Mouse (Mus musculus) midbrain, embryonic 11.5 days (tissue): ENCODE measurements around the gene Nbr1. TPM values are rescaled to one million over a fixed set of nuclear protein-coding genes. Genes with fewer than 3 reads are reported as not detected.
"Not testable (repeated sequence)": the region's sequence is repeated elsewhere in the genome, so short reads cannot be mapped to it uniquely, and the experiment has no call there.

ENCODE experiments used
- ATAC-seq: fragments of 200-750 bp; cut with Nextera tagmentation; 2 replicates; pipeline ENCODE4 v1.8.0; 2017; ENCODE audit warnings: moderate TSS enrichment, moderate library complexity; ENCODE audit not compliant: low FRiP score
- DNase-seq: peaks from one replicate; pipeline ENCODE4 v3.0.0; 2015; ENCODE audit warnings: low spot score; ENCODE audit errors: missing footprints
- H3K27ac ChIP-seq: fragments of 300-500 bp; sonication (generic); 2 replicates; pipeline ENCODE4 v1.5.1; 2014; ENCODE audit warnings: low read depth, low read length
- H3K27me3 ChIP-seq: fragments of 300-500 bp; sonication (generic); 2 replicates; pipeline ENCODE4 v1.6.1; 2014; ENCODE audit warnings: mild to moderate bottlenecking, low read length, moderate library complexity, mixed read lengths; ENCODE audit not compliant: control insufficient read depth, insufficient read depth
- H3K36me3 ChIP-seq: fragments of 300-500 bp; sonication (generic); 2 replicates; pipeline ENCODE4 v1.6.1; 2014; ENCODE audit warnings: mild to moderate bottlenecking, low read length, moderate library complexity, mixed read lengths; ENCODE audit not compliant: control insufficient read depth, insufficient read depth
- H3K4me1 ChIP-seq: fragments of 300-500 bp; sonication (generic); 2 replicates; pipeline ENCODE4 v1.6.1; 2014; ENCODE audit warnings: low read length; ENCODE audit not compliant: control insufficient read depth, insufficient read depth
- H3K4me2 ChIP-seq: fragments of 300-500 bp; sonication (generic); 2 replicates; pipeline ENCODE4 v1.6.1; 2014; ENCODE audit warnings: mild to moderate bottlenecking, moderate library complexity
- H3K4me3 ChIP-seq: fragments of 300-500 bp; sonication (generic); 2 replicates; pipeline ENCODE4 v1.5.1; 2014; ENCODE audit warnings: low read depth, low read length
- H3K9ac ChIP-seq: fragments of 300-500 bp; sonication (generic); 2 replicates; pipeline ENCODE4 v1.6.1; 2014; ENCODE audit warnings: low read length
- H3K9me3 ChIP-seq: fragments of 300-500 bp; sonication (generic); 2 replicates; pipeline ENCODE4 v1.6.1; 2016; ENCODE audit warnings: low read length; ENCODE audit not compliant: control insufficient read depth
- WGBS: fragments of 180-500 bp; shearing (Covaris S2); extraction: QIAGEN DNeasy Blood & Tissue Kit; methylation state at CpG from one replicate; pipeline ENCODE4 v1.1.7; 2014; 5-methylcytosine and 5-hydroxymethylcytosine counted together
- polyA plus RNA-seq: library from polyadenylated mRNA; unstranded; fragments of >200 nt; fragmentation: Nextera tagmentation; extraction: Ambion mirVana; gene quantifications from 2 replicates; pipeline ENCODE4 v1.2.1, GENCODE M21; 2014

Nbr1 gene
- polyA plus RNA-seq, 1 experiment from 2014 or later, result 91.0 TPM

DNA sequence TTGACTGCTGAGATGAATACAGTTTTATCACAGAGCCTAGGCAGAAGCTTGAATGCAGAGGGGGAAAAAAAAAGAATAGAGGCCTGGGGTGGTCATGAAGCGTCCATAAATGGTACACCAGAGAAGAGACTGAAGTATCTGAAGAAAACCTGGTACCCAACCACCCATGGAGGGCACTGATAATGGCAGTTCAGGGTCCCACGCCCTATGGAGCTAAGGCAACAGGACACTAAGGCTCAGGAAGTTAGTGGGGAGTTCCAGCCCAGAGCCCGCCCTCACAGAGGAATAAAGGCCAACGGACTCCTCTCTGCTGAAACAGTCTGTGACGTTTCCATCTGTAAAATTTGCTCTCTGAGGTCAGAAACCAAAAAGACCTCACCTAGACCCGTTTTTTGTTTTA lies 63.4 kb downstream of the Nbr1 start:
- H3K27ac ChIP-seq, result no peak overlapping the region
- no peak overlapping the region for H3K4me2 ChIP-seq
- no peak for ATAC-seq
- no peaks in the 10 kb centered on the region for H3K27me3 ChIP-seq
- no peak overlapping the region for H3K9ac ChIP-seq
- H3K4me1 ChIP-seq, result peaks cover 24% of the 10 kb centered on the region
- H3K9me3 ChIP-seq, result no peaks in the 10 kb centered on the region
- DNase-seq, result peak; percentile 70
- no peak overlapping the region for H3K4me3 ChIP-seq
- no peaks in the 10 kb centered on the region for H3K36me3 ChIP-seq
- WGBS, result 87% methylated on average over 6 of the region's 6 CpGs

DNA sequence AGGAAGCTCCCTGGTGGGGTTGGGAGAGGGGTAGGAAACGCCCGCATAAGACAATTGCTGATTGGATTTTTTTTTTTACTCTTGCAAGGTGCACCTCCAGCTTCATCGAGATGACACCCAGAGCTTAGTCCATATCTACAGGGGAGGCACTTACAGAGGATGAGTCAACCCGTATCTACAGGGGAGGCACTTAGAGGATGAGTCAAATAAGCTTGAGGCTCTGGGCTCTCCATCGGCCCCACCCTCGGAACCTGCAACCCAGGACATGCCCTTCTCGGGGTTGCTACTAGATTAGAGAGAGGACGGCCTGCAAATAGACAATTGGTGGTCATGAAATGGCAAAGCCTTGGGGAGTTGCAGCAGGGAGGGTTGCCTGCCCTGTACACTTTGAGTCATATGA lies 64.2 kb downstream of the Nbr1 start:
- Histone ChIP-seq H3K9me3 (no peaks in the 10 kb centered on the region), H3K4me3 (no peak overlapping the region), H3K9ac (no peak overlapping the region), H3K4me2 (no peak overlapping the region), H3K4me1 (peaks cover 24% of the 10 kb centered on the region), H3K27me3 (no peaks in the 10 kb centered on the region), H3K27ac (no peak overlapping the region), H3K36me3 (no peaks in the 10 kb centered on the region)
- ATAC-seq (no peak), DNase-seq (no peak)
- WGBS, result 92% methylated on average over 8 of the region's 8 CpGs

- ATAC-seq, result no peak
- no peaks in the 10 kb centered on the region for H3K27me3 ChIP-seq
- WGBS, result 17% methylated on average over 18 of the region's 18 CpGs
- peak; percentile 84 for DNase-seq
- H3K9ac ChIP-seq, result peak overlapping the region; percentile 48; the same call in 1 of the 2 replicates
- H3K36me3 ChIP-seq, result no peaks in the 10 kb centered on the region
- H3K4me3 ChIP-seq, result no peak overlapping the region
- H3K9me3 ChIP-seq, result no peaks in the 10 kb centered on the region
- H3K4me1 ChIP-seq, result peaks cover 24% of the 10 kb centered on the region
- H3K27ac ChIP-seq, result no peak overlapping the region; the same call in 1 of the 2 replicates
- peak overlapping the region; percentile 45 for H3K4me2 ChIP-seq
Observed at GRCm38 (mm10) chr11:101616948-101617767, 65.2 kb downstream of the Nbr1 start.

DNA sequence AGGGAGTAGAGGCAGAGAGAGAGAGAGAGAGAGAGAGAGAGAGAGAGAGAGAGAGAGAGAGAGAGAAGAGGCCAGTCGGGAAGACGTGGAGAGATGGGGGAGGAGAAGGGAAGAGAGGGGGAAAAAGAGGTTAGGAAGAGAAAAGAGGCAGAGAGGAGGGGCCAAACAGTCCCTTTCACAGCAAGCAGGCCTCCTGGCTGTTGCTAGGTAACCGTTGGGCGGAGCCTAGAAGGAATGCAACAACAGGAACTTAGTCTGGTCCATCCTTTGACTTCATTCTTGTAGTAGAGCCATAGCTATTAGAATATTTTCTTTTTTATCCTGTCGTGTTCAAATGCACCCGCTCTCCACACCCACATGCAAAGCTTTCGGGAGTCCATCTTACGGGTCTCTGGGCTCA lies 65.9 kb downstream of the Nbr1 start:
- no peak overlapping the region; the same call in 1 of the 2 replicates for H3K27ac ChIP-seq
- no peaks in the 10 kb centered on the region for H3K27me3 ChIP-seq
- H3K4me3 ChIP-seq, result no peak overlapping the region
- H3K36me3 ChIP-seq, result no peaks in the 10 kb centered on the region
- 5% methylated on average over 8 of the region's 8 CpGs for WGBS
- ATAC-seq (peak; percentile 84), DNase-seq (peak; percentile 95)
- H3K4me1 ChIP-seq, result peaks cover 24% of the 10 kb centered on the region
- H3K9me3 ChIP-seq, result no peaks in the 10 kb centered on the region
- peak overlapping the region; percentile 45 for H3K4me2 ChIP-seq
- peak overlapping the region; percentile 48 for H3K9ac ChIP-seq

- no peak for ATAC-seq
- no peak overlapping the region for H3K4me3 ChIP-seq
Observed at GRCm38 (mm10) chr11:101618596-101618995, 66.6 kb downstream of the Nbr1 start.

DNA sequence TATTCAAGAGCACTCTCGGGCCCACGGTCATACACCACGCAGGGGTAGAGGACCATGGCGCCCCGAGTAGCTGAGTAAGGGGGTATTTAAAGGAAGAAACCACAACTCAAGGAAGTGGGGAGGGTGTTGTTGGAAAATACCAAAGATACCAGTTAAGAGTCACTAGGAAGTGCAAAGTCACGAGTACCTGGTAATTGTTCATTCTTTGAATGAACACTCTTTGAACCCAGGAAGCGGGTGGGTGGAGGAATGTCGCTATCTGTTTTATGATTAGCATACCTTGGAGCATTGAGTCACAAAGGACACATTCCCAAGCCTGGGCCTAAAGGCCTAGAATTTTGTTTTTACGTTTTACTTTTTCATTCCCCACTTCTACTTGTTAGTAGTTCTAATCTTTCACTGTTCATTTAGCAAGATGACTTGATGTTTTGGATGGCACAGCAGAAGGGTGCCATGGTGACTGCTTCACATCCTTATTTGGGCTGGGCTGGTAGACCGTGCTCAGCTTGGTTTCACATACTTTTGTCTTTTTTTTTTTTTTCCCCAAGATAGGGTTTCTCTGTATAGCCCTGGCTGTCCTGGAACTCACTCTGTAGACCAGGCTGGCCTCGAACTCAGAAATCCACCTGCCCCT lies 68.2 kb downstream of the Nbr1 start:
- WGBS, result 92% methylated on average over 11 of the region's 11 CpGs
- DNase-seq, result not testable (repeated sequence)

More at GRCm38 (mm10) chr11:101618596-101618995, 66.6 kb downstream of the Nbr1 start:
- peak overlapping the region; percentile 48; the same call in 1 of the 2 replicates for H3K9ac ChIP-seq
- DNase-seq, result peak; percentile 86
- no peaks in the 10 kb centered on the region for H3K27me3 ChIP-seq
- 80% methylated on average over 3 of the region's 3 CpGs for whole genome bisulfite sequencing
- peak overlapping the region; percentile 9; the same call in 1 of the 2 replicates for H3K27ac ChIP-seq
- H3K4me2 ChIP-seq, result no peak overlapping the region
- H3K36me3 ChIP-seq, result no peaks in the 10 kb centered on the region
- peaks cover 24% of the 10 kb centered on the region for H3K4me1 ChIP-seq
- H3K9me3 ChIP-seq, result no peaks in the 10 kb centered on the region

GRCm38 (mm10) chr11:101626649-101626994 lies 74.7 kb downstream of the Nbr1 start:
- peak; percentile 18; the same call in 1 of the 2 replicates for ATAC-seq
- Histone ChIP-seq H3K4me1 (peaks cover 6% of the 10 kb centered on the region; the same call in 1 of the 2 replicates), H3K4me2 (peak overlapping the region; percentile 83), H3K4me3 (peak overlapping the region; percentile 30), H3K9ac (peak overlapping the region; percentile 68), H3K9me3 (no peaks in the 10 kb centered on the region), H3K27ac (peak overlapping the region; percentile 96), H3K27me3 (no peaks in the 10 kb centered on the region), H3K36me3 (peaks cover 2% of the 10 kb centered on the region; the same call in 1 of the 2 replicates)
- 7% methylated on average over 8 of the region's 8 CpGs for WGBS
- no peak for DNase-seq

More for the DNA sequence above, 68.2 kb downstream of the Nbr1 start:
- not testable (repeated sequence) for H3K9me3 ChIP-seq, H3K27me3 ChIP-seq, H3K27ac ChIP-seq, H3K4me3 ChIP-seq, H3K36me3 ChIP-seq, ATAC-seq, H3K9ac ChIP-seq, H3K4me2 ChIP-seq
- H3K4me1 ChIP-seq, result peaks cover 14% of the 10 kb centered on the region

GRCm38 (mm10) chr11:101626995-101627856 lies 75.3 kb downstream of the Nbr1 start, which contains the start of gene Rdm1:
Rdm1 (plus strand) TSS chr11:101627195.
- Histone ChIP-seq H3K9me3 (no peaks in the 10 kb centered on the region), H3K4me2 (peak within 1 kb of the TSS; percentile 83), H3K4me1 (peaks cover 6% of the 10 kb centered on the region; the same call in 1 of the 2 replicates), H3K27me3 (no peaks in the 10 kb centered on the region), H3K36me3 (peaks cover 2% of the 10 kb centered on the region; the same call in 1 of the 2 replicates), H3K27ac (peak within 1 kb of the TSS; percentile 98), H3K4me3 (peak within 1 kb of the TSS; percentile 51), H3K9ac (peak within 1 kb of the TSS; percentile 83)
- DNase-seq, result peak; percentile 98
- WGBS, result under 1% methylated on average over 32 of the region's 34 CpGs
- ATAC-seq, result peak; percentile 92
